Mouse (Mus musculus) skeletal muscle tissue, adult 2 months (tissue): Measurements from ENCODE around the gene Mpped1.
A peak's percentile ranks its signal among the peaks of the same experiment; 100 is the strongest.

ENCODE experiments used
- DNase-seq: peaks from one replicate; pipeline ENCODE4 v3.0.0-alpha.2; 2012; ENCODE audit warnings: low read depth, low spot score

The Mpped1 gene

GRCm38 (mm10) chr15:83779387-83779786 is at the start of gene Mpped1:
Gene Mpped1, plus strand, starts transcription at chr15:83779467.
- DNase-seq, result no peak

- DNase-seq, result no peak
These were observed 38.4 kb upstream of the Mpped1 start for GRCm38 (mm10) chr15:83740676-83741422.

DNA sequence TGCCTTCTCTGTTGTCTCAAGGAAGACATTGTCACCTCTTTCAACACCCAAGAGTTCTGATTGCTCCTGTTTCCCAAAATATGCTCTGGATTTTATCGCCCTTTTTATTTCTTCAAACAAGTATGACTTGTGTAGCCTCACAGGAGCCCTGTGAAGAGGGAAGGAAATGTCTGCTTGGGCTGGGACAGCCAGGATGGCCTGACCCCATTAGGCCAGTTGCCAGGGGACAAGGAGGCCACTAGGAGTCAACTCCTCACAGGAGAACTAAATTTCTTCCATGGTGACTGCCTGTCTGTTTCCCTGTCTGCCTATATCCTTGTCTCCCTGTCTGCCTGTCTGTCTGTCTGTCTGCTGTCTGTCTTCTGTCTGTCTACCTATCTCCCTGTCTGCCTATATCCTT is 37.2 kb upstream of the Mpped1 start:
- no peak for DNase-seq

- no peak for DNase-seq
These were observed 33.0 kb upstream of the Mpped1 start for GRCm38 (mm10) chr15:83746311-83746710.

DNA sequence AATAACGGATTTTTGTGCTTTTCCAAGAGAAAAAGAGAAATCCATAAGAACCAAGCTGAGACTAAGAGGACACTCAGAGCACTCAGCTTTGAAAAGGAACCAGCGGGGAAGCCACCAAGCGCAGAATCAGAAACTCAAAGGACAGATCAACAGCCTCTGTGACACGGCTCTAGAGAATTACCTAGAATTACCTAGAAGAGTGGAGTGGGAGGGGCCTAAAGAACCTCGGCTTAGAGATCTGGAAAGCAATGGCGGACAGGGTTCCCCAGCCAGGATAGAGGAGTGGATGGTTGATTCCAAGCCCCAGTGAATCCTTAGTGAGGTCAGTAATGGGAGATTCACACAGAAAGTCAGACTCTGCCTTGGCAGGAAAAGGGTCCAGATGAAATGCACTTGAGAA is 30.3 kb upstream of the Mpped1 start:
- no peak for DNase-seq

GRCm38 (mm10) chr15:83749436-83749835 is 29.8 kb upstream of the Mpped1 start:
- no peak for DNase-seq

DNA sequence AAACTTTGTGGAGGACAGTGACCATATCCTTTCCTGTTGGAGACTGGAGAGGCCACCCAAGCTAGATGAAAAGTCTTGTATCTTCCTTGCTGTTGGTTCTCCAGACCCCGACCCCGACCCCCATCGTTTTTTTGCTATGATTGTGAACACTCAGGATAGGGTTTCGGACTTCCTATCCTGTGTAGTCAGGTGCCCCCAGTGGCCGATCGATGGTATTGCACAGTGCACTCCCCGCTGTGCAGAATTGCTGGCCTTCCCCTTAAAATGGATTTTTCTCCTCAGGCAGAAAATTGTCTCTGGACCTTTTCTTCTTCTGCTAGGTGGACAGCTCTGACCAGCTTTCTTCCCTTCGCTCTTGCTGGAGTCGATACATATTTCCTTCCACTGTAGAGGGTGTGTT is 22.5 kb upstream of the Mpped1 start:
- no peak for DNase-seq

- DNase-seq, result no peak
These were observed 20.3 kb upstream of the Mpped1 start for GRCm38 (mm10) chr15:83758958-83759357.

DNA sequence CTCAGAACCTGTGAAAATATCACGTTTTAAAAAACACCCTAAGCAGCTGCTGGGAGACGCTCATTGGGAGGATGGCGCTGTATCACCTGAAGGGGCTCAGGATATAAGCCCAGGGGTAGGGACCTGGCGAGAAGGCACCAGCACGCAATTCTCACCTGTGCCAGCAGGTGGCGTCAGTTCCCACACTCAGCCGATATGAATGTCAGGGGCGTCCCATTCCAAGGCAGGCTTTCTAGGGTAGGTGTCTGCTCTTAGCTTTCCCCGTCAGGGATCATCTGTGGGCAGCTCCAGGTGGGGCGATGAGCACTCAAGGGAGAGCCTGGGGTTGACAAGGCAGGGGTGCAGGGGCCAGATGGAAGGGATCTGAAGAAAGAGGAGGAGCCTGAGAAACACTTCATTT is 18.6 kb upstream of the Mpped1 start:
- DNase-seq, result no peak

- no peak for DNase-seq
These were observed 17.8 kb upstream of the Mpped1 start for GRCm38 (mm10) chr15:83761512-83761911.

- no peak for DNase-seq
These were observed 13.8 kb upstream of the Mpped1 start for GRCm38 (mm10) chr15:83765388-83766029.

DNA sequence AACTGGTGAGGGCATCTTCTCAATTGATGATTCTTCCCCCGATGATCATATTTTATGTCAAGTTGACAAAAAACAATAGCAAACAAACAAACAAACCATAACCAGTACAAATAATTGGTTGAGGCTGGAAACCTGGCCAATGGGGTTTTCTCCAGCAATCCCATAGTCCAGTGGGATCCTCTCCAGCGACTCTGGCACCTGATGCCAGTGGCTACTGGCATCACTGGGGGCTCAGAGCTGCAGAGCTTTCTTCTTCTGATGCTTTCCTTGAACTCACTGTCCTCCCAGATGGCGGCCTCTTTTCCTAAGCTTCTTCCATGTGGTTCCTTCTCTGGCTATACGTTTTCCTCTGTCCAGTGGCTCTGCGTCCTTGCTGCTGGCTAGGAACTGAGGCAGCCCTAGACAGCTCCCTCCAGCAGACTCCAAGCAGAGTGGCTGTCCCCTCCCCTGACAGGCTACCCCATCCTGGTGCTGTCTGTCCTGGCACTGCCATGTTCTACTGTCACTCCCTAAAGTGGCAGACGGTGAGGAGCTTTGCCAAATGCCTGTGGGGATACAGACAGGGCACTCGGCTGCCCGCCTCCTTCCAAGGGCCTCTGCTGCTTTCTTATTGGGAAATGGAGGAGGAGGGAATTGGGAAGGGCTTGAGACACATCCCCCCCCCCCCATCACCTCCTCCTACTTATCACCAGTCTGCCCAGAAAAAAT is 7.8 kb upstream of the Mpped1 start:
- DNase-seq, result no peak

DNA sequence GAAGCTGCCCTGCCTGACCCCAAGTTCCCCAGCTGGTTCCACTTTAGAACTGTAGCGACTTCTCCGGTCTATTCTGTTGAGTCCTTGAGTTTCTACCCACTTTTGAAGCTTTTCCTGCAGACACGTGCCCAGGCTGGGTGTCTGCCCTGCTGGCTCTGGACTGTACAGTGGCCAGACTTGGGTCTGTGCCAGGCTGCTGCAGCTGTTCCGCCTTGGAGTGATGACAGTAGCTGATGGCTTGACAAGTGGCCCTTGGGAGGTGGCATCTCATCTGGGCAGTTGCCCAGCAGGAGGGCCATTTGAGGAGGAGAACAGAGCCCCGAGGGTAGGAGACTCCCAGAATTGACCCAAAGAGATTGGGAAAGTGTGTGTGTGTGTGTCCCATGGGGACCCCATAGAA is 6.8 kb upstream of the Mpped1 start:
- DNase-seq, result peak; percentile 55

- DNase-seq, result no peak
These were observed 6.3 kb upstream of the Mpped1 start for GRCm38 (mm10) chr15:83772953-83773352.

- DNase-seq, result no peak
These were observed 4.3 kb upstream of the Mpped1 start for GRCm38 (mm10) chr15:83774922-83775321.

DNA sequence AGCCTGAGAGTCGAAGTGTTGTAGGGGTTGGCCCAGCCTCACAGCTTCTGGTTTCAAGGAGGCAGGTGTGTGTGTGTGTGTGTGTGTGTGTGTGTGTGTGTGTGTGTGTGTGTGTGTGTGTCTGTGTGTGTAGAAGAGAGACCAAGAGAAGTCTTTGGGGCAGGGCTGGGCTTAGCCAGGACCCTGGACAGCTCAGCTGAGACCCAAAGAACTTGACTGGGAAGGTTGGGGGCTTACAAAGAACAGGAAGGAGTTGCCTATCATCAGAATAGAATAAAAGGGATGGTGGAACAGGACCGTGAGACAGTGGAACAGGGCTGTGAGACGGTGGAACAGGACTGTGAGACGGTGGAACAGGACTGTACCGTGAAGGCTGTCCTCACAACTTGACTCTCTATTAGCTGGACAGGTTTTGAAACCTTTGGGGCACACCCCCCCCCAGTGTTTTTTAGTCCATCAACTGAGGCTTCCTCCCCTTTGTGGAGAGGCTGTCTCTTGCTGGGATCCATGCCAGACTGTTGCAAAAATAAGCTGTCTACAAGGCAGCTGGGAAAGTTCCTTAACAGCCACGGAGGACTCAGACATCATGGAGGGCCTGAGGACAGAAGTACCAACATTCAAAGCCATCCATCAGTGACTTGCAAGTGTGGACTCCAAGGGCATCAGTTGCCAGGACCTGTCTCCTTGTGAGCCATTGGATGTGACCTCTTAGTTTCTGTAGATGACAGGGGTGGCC is 2.8 kb upstream of the Mpped1 start:
- DNase-seq, result no peak

GRCm38 (mm10) chr15:83777476-83777875 is 1.8 kb upstream of the Mpped1 start:
- no peak for DNase-seq

DNA sequence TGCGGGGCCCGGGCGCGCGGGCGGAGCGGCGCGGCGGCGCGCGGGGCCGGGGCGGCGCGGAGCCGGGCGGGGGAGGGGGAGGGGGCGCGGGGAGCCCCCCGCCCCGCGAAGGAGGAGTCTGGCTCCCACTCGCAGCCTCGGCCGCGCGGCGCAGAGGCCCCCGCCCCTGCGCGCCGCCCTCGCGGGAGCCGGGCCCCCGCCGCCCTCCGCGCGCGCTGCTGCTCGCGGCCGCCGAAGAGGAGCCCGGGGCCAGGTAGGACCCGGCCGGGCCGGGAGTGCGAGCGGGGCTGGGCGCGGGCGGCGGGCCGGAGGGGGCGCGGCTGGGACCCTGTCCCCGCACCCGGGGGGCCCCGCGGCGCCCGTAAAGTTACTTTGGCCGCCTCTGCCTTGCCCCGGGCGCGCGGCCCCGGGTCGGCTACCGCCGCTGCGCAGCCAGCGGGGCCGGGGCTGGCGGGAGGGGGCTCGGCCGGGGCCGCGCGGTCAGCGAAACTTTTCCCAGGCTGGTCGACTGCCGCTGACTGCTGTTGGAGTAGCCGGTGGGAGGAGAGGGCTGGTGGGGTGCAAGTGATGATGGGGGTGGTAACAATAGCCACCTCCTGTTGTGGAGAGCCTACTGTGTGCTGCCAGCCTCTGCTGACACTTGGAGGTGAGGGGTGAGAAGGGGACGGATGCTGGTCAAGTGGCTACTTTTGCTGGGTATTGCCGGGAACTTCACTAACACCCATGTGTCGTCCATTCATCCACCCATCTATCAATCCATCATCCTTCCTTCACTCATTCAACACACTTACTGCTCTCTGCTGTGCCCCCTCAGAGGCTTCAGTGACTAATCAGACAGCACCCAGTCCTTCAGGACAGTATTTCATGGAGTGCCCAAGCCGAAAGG is 831 bp downstream of the Mpped1 start:
- DNase-seq, result no peak

- no peak for DNase-seq
These were observed 2.0 kb downstream of the Mpped1 start for GRCm38 (mm10) chr15:83781304-83781703.

- DNase-seq, result no peak
These were observed 3.0 kb downstream of the Mpped1 start for GRCm38 (mm10) chr15:83782284-83782683.

- no peak for DNase-seq
These were observed 5.5 kb downstream of the Mpped1 start for GRCm38 (mm10) chr15:83784772-83785171.
